Mouse (Mus musculus) MEL (cell line): Measurements from ENCODE around the gene Kif26b.

ENCODE experiments used
- CTCF ChIP-seq, 3 experiments: IDR thresholded peaks in 2 of 3; conservative IDR thresholded peaks in 1 of 3; 2 replicates each; pipeline ENCODE4 v1.5.1; 2011 to 2012; ENCODE audit warnings: low read length in 3 of 3, low read depth in 2 of 3, mild to moderate bottlenecking in 2 of 3, improper control_type of control experiment in 1 of 3, inconsistent platforms in 1 of 3, mixed read lengths in 1 of 3, moderate library complexity in 1 of 3; ENCODE audit not compliant: control insufficient read depth in 1 of 3, insufficient read depth in 1 of 3, poor library complexity in 1 of 3, severe bottlenecking in 1 of 3
- MAZ ChIP-seq: IDR thresholded peaks from 2 replicates; pipeline ENCODE4 v1.6.1; 2012; ENCODE audit warnings: low read depth, mild to moderate bottlenecking, inconsistent platforms, low read length, improper control_type of control experiment
- POLR2A ChIP-seq, 2 experiments: IDR thresholded peaks; 2 replicates each; pipeline ENCODE4 v1.6.1; 2011 to 2012; ENCODE audit warnings: low read length in 2 of 2, mild to moderate bottlenecking in 2 of 2, control low read depth in 1 of 2, improper control_type of control experiment in 1 of 2, low read depth in 1 of 2, moderate library complexity in 1 of 2; ENCODE audit not compliant: control insufficient read depth in 1 of 2, insufficient read depth in 1 of 2, poor library complexity in 1 of 2
- TCF12 ChIP-seq: IDR thresholded peaks from 2 replicates; pipeline ENCODE4 v1.6.1; 2014; ENCODE audit warnings: low read depth, mild to moderate bottlenecking, inconsistent platforms, low read length, improper control_type of control experiment, moderate library complexity
- USF1 ChIP-seq: IDR thresholded peaks from 2 replicates; pipeline ENCODE4 v1.6.1; 2014; ENCODE audit warnings: low read depth, mild to moderate bottlenecking, inconsistent platforms, low read length, improper control_type of control experiment, moderate library complexity

DNA sequence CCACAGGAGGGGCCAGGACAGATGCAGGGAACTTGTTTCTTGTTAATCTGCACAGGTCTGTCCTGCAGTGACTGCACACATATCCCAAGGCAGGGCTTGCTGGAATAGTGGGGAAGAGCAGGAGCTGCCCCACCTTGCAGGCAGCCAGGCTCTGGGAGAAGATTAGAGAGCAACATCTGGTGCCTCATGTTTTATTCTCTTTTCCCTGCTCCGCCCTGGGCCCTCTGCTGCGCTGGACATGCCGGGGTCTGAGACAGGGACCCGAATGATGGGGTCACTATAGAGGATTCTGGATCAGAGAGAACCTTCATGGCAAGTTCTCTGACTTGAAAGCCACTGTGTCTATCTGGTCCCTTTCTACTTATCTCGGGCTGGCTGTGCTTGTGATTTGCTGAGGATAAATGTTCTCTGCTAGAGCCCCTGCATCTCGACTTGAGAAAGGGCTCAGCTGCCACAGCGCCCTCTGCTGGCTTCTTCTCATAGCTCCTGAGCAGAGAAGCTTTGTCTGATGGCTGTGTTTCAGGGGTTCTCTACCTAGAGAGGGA lies 431.2 kb downstream of the Kif26b start:
- TF ChIP-seq USF1 (no peak), TCF12 (no peak), POLR2A (IDR thresholded peaks at IDR 0.05; ENCODE audit: control insufficient read depth in 1 of 2, insufficient read depth in 1 of 2, low read depth in 1 of 2, low read length in 2 of 2, poor library complexity in 1 of 2) (no peak), CTCF (IDR thresholded peaks at IDR 0.05 in 2 of 3, conservative IDR thresholded peaks at IDR 0.05 in 1 of 3; ENCODE audit: control insufficient read depth in 1 of 3, insufficient read depth in 1 of 3, low read depth in 2 of 3, low read length in 3 of 3, poor library complexity in 1 of 3, severe bottlenecking in 1 of 3) (peak; percentile 84 to 94 (median 92)), MAZ (no peak)
